Mouse (Mus musculus) left cerebral cortex, postnatal 14 days (tissue): ENCODE measurements around the gene Abcc1. TPM values are rescaled to one million over a fixed set of nuclear protein-coding genes. Genes with fewer than 3 reads are reported as not detected.

Experiments
- DNase-seq, 2 experiments: peaks; one replicate each; pipeline ENCODE4 v3.0.0; 2021 to 2022; ENCODE audit warnings: low spot score in 2 of 2, mixed read lengths in 1 of 2
- intact Hi-C: fragments of 180-260 bp; cut with DNase I; formaldehyde crosslinking; loops from one replicate; pipeline ENCODE4 v1.15.1; 2025
- total RNA-seq, 2 experiments: library from RNA; stranded (reverse); gene quantifications; 2 replicates each; pipeline ENCODE4 v1.2.3; 2021

Abcc1 gene
- total RNA-seq, 2 experiments from 2014 or later: 18.5 to 19.4 TPM

DNA sequence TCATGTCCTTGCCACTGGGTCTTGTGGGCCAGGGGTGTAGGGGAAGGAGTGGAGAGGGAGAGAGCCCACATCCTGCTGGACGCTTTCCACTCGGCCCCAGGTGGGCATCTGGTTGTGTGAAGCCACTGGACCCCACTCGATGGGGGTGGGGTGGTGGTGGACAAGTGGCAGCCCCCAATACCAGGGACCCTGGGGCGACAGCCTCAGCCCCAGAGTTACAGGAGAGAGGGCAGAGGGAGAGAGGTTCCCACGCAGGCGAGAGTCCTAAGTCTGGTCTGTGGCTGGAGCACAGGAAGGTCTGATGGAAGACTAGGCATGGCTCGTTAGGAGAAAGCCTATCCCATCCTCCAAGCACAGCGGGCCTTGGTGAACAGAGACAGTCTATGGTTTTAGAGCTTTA is 114.7 kb downstream of the Abcc1 start:
- intact Hi-C loops: no loop called here

DNA sequence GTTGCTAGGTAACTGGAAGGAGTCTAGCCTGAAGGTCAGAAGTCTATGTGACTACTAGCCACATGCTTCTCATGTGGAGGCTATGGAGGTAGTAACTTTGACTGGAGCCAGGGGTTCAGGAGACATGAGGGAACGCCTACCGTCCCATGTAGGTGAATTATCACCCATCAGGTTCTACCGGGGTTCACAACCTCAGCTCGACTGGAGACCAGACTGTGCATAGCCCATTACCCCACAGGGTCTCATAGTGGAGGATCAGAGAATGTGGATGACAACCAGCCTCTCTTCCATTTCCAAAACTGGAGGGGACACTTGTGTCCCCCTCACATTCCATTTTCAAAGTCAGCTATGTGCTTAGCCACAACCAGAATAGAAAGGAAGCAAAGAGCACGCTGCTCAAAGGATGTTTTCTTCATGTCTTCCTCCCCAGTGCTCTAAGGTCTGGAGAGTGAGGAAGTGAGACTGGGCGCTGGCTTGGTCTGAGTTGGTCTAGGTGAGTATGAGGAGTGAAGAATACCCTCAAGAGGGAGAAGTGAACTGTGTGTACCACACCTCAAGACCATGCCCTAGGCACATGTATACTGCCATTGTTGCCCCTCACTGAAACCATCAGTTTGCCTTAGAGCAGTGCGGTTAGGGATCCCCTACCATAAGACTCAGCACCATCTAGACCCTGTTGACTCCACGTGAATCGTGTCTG is 115.5 kb downstream of the Abcc1 start:
- intact Hi-C loops: no loop called here
- no peak for DNase-seq

More for the DNA sequence above, 114.7 kb downstream of the Abcc1 start:
- no peak for DNase-seq

DNA sequence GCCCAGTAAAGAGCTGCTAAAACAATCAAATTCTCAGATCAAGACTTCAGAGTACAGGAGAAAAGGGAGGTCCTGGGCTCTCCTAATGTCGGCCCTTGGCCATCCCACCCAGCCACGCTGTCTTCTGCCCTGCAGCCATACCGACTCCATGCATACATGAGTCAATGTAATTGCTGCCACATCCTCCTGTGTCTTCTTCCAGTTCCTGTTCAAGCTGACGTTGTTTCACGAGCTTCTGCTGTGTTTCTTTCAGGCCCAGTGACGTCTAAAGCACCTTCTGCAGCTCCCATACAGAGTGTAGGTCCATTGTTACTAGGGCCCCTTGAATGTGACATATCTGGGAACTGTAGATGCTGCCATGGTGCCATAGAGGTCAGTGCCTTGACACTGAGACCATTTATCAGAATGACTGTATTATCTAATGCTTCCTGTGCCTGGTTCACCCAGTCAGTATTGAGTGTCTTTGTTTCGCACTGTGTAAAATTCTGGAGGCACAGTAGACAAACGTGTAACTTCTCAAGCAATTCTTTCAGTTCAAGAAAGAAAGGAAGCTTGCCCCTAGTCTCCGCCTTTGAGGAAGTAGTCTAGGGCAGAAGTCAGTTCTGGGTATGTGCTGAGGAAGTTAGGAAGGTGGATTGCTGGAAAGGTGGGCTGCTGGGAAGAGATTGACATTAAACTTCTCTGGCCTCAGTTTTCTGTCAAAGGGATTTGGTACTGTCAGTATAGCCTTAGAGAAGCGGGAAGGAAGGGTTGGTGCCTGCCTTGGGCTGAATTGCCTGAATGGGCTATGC is 116.3 kb downstream of the Abcc1 start:
- no peak for DNase-seq
- intact Hi-C loops: no loop called here

DNA sequence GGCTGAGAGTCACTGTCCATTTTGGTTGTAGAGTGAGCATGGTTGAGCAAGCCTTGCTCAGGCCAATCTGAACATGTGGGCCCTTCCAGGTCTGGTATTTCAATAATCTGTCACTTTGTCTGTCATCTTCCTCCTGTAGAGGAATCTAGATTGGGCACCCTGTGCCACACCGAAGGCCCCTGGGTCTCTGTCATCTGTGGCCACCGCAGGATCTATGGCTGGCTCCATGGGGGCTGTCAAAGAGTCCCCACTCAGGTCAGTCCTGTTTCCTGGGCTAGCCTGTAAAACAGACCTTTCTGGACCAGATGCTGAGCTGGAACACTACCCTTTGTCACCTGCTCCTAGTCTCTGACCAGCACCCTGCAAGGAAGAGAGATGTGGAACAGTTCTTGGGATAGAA is 118.3 kb downstream of the Abcc1 start:
- intact Hi-C loops: no loop called here
- no peak for DNase-seq

DNA sequence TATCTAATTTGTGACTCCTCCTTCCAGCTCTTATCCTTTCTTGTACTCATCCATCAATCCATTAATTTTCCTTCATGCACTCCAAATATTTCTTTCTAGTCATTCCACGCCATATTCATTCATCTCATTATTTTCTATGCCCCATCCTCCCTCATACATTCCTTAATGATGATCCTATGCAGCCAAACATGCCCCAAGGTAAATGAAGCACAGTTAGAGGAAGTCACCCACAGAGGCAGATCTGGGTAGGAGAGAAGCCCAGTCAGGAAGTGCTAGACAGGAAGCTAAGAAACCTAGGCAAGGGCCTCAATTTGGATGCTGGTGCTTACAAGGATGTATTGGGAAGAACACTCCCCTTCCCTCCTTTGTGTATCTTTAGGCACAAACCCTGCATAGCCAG is 121.9 kb downstream of the Abcc1 start:
- no peak for DNase-seq
- intact Hi-C loops: no loop called here

DNA sequence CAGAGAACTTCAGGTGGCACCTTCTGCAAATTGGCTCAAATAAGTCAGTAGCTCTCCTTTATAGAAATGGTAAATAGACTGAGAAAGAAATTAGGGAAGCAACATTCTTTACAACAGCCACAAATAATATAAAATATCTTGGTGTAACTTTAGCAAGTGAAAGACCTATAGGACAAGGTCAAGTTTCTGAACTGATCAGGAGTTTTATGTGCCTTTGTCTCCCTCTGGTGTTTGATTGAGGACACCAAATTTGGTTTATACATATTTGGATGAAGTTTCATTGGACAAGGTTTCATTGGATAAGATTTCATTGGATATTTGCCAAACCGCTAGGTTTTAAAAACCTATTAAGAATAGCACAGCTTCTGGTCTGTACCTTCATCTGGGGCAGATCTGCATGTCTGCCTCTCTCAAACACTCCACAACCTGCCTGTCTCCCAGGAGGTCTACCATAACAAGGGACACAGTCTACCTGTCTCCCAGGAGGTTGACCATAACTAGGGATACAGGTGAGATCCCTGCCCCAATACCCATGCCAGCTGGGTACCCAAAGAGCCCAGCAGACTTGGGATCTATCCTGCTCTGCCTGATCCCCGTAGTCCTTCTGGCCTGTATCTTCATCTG is 132.2 kb downstream of the Abcc1 start:
- DNase-seq: no peak
- intact Hi-C loops: loop anchor here (1.0 kb wide), 1 partner anchor 255 kb away; no protein-coding TSS in a partner anchor

DNA sequence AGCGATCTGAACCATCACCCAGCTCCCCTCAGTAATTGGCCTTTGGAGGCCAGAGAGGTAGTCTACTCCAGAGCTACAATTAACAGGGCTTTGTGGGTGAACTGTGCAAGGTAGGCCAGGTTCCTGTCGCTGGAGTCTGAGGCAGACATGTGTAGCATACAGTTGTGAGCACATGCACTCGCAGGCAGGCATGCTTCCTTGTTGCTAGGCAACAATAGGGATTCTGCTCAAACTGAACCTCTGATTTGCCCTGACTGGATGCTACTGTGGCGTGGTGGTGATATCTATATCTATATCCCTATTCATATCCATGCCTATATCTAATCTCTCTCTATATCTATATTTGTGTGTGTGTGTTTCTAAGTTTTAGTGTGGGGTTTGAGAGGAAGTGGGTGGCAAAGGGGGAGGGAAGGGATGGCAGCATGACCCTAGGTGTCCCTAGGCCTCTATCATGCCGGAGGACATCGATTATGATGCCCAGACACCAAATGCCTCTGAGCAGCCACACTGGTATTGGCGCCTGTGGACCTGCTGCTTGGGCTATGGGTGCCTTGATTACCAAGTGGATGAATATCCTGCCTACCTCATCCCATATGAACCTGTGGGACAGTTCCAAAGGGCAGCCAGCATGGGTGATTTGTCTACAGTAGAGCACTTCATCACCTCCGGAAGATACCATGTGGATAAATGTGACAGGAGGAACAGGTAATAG is 140.4 kb downstream of the Abcc1 start:
- intact Hi-C loops: no loop called here

DNA sequence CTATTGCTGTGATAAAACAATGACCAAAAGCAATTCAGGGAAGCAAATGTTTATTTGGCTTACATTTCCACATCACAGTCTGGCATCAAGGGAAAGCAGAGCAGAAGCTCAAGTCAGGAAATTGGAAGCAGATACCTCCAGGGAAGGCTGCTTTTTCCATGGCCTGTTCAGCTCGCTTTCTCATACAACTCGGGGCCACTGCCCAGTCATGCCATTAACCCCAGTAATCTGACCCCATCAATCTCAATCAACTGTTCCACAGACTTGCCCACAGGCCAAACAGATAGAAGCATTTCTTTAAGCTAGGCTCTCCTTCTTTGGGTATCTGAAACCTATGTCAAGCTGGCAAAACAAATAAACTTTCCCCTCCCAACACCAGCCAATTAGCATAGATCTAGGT is 145.1 kb downstream of the Abcc1 start:
- intact Hi-C loops: no loop called here
- no peak for DNase-seq

More for the DNA sequence above, 140.4 kb downstream of the Abcc1 start:
- peak in 1 of 2 experiments; percentile 20 for DNase-seq

Other genes with a start within 250 kb of the Abcc1 start
- gene Nde1, start 198.3 kb upstream of the Abcc1 start, total RNA-seq: 10 to 100 TPM; 16.8 to 17.7 TPM
- 10 to 100 TPM; 59.3 to 64.8 TPM for gene Marf1, start 198.2 kb upstream of the Abcc1 start, total RNA-seq
- 1 to 10 TPM; 4.0 to 5.3 TPM for gene Myh11, start 70.2 kb upstream of the Abcc1 start, total RNA-seq
- 10 to 100 TPM; 55.6 to 59.3 TPM for gene Fopnl, start 44.2 kb upstream of the Abcc1 start, total RNA-seq
- not detected for gene A630010A05Rik, start 200.8 kb downstream of the Abcc1 start, total RNA-seq